ENCODE assay signal across 15 mouse cellular contexts in the genomic region with DNA sequence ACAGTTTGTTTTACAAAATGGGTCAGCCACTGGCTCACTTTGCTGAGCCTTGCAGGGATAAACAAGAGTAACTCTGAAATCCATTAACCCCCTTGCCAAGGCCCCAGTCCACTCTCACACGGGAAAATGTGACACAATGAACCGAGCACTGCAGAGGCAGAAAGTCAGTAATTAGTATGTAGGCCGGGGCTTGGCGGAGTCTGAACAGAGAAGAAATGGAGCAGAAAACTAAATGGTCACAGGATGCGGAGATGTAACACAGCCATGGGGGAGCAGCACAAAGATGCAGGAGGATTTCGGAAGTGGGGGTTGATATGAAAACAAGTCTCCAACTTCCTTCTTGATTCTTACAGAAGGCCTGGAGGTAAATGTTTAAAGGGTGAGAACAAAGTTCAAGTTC.
DNase-seq lines count a peak whose midpoint lies in the region; ATAC-seq and TF ChIP-seq lines count a peak whose summit lies in the region.
"Had no signal": no experiment of that assay in that cellular context is flagged by ENCODE, and none has a peak within 500 bp of the region (broad histone marks: within the 10 kb centered on the region; RNA-seq: fewer than 3 reads in every experiment).

No protein-coding gene starts in this region.

- no peaks in the 10 kb centered on the region for H3K9me3 ChIP-seq in hindbrain, embryonic 14.5 days (ENCODE audit: control insufficient read depth, low read length)
- H3K9me3 ChIP-seq: forebrain, embryonic 13.5 days; heart, embryonic 15.5 days; midbrain, embryonic 12.5 days had no signal

- no peak overlapping the region for H3K4me3 ChIP-seq in left cerebral cortex, adult 2 months
- no peak overlapping the region for H3K4me3 ChIP-seq in hindbrain, embryonic 14.5 days (replicated peaks; ENCODE audit: low read length)
- no peak overlapping the region for H3K4me3 ChIP-seq in kidney, adult 2 months (ENCODE audit: insufficient read depth, low read depth, low read length)
- H3K4me3 ChIP-seq: forebrain, embryonic 13.5 days; heart, embryonic 15.5 days; midbrain, embryonic 12.5 days had no signal

- H3K4me2 ChIP-seq in hindbrain, embryonic 14.5 days (replicated peaks) = no peak overlapping the region
- H3K4me2 ChIP-seq: forebrain, embryonic 13.5 days; heart, embryonic 15.5 days; midbrain, embryonic 12.5 days had no signal

- intact Hi-C loops in left cerebral cortex, postnatal 4 days (cut with DNase I) = no loop called here
- intact Hi-C loops in left cerebral cortex, adult 2 months (cut with DNase I) = no loop called here

- peaks cover 11% of the 10 kb centered on the region; the same call in 1 of the 2 replicates for H3K36me3 ChIP-seq in hindbrain, embryonic 14.5 days (replicated peaks; ENCODE audit: control insufficient read depth, insufficient read depth)
- H3K36me3 ChIP-seq in kidney, adult 2 months (ENCODE audit: control insufficient read depth, insufficient read depth, low read length) = no peaks in the 10 kb centered on the region
- H3K36me3 ChIP-seq: heart, embryonic 15.5 days had no signal

- no peak for TF ChIP-seq POLR2A in kidney, adult 2 months (IDR thresholded peaks at IDR 0.05; ENCODE audit: low read depth, low read length)

- WGBS in hindbrain, embryonic 14.5 days = 40% methylated on average over 6 of the region's 6 CpGs
- WGBS in kidney, adult 2 months = 45% methylated on average over 6 of the region's 6 CpGs

- peak; percentile 13 for DNase-seq in left cerebral cortex, postnatal 4 days
- no peak for DNase-seq in left cerebral cortex, adult 2 months (ENCODE audit: extremely low spot score in 1 of 2, low spot score in 2 of 2)
- DNase-seq in hindbrain, embryonic 14.5 days (ENCODE audit: low spot score) = no peak
- peak; percentile 81 for DNase-seq in kidney, adult 2 months
- DNase-seq in kidney, postnatal 4 days = peak; percentile 31 to 56
- DNase-seq in gastrocnemius, adult 8-10 months (ENCODE audit: low spot score in 2 of 2) = no peak
- no peak for DNase-seq in ovary, postnatal 14 days (ENCODE audit: low spot score)
- DNase-seq: adrenal gland, postnatal 10 days; lung, adult 2 months; right cerebral cortex, postnatal 25 days; thymus, adult 2 months had no signal

- H3K9ac ChIP-seq in hindbrain, embryonic 14.5 days = no peak overlapping the region
- H3K9ac ChIP-seq: forebrain, embryonic 13.5 days; heart, embryonic 15.5 days; midbrain, embryonic 12.5 days had no signal

- no peaks in the 10 kb centered on the region for H3K27me3 ChIP-seq in hindbrain, embryonic 14.5 days (ENCODE audit: control insufficient read depth, insufficient read depth, low read length)
- no peaks in the 10 kb centered on the region for H3K27me3 ChIP-seq in kidney, adult 2 months (replicated peaks; ENCODE audit: control insufficient read depth, insufficient read depth, low read length)
- H3K27me3 ChIP-seq: forebrain, embryonic 13.5 days; heart, embryonic 15.5 days; midbrain, embryonic 12.5 days had no signal

- TF ChIP-seq CTCF in left cerebral cortex, adult 2 months (IDR thresholded peaks at IDR 0.05) = no peak
- TF ChIP-seq CTCF in kidney, adult 2 months (conservative IDR thresholded peaks at IDR 0.05; ENCODE audit: insufficient read depth, insufficient read length, low read depth, low read length) = no peak

- no peak overlapping the region for H3K27ac ChIP-seq in left cerebral cortex, adult 2 months
- H3K27ac ChIP-seq in hindbrain, embryonic 14.5 days = no peak overlapping the region
- H3K27ac ChIP-seq in kidney, adult 2 months (ENCODE audit: insufficient read depth, low read depth, low read length) = no peak overlapping the region
- H3K27ac ChIP-seq: forebrain, embryonic 13.5 days; heart, embryonic 15.5 days; midbrain, embryonic 12.5 days had no signal

- ATAC-seq in hindbrain, embryonic 14.5 days (ENCODE audit: low FRiP score) = peak; percentile 57; the same call in 1 of the 2 replicates
- no peak for ATAC-seq in megakaryocyte progenitor cell, adult 5-6 weeks (replicated peaks; ENCODE audit: poor library complexity)
- ATAC-seq: forebrain, embryonic 13.5 days had no signal

- peaks cover 7% of the 10 kb centered on the region for H3K4me1 ChIP-seq in hindbrain, embryonic 14.5 days (replicated peaks; ENCODE audit: control insufficient read depth, insufficient read depth, low read length)
- peaks cover 6% of the 10 kb centered on the region; the same call in 1 of the 2 replicates for H3K4me1 ChIP-seq in kidney, adult 2 months (ENCODE audit: control insufficient read depth, insufficient read depth, low read length)

Comparison
In these comparisons a context has a peak if more than half of its experiments do, and no peak if none do; other contexts are left out.
1. DNase-seq: peak in left cerebral cortex, postnatal 4 days (single experiment), kidney, adult 2 months (single experiment) and kidney, postnatal 4 days (2 of 2); none in left cerebral cortex, adult 2 months (0 of 2), hindbrain, embryonic 14.5 days (single experiment), gastrocnemius, adult 8-10 months (0 of 2) and ovary, postnatal 14 days (single experiment).